Mouse (Mus musculus) limb, embryonic 13.5 days (tissue): ENCODE measurements around the gene Jkamp. TPM values are rescaled to one million over a fixed set of nuclear protein-coding genes. Genes with fewer than 3 reads are reported as not detected.

ENCODE experiments used
- ATAC-seq: fragments of 200-750 bp; cut with Nextera tagmentation; 2 replicates; pipeline ENCODE4 v1.8.0; 2017; ENCODE audit warnings: low read depth, moderate number of reproducible peaks, moderate TSS enrichment; ENCODE audit not compliant: low FRiP score
- H3K27ac ChIP-seq: fragments of 300-500 bp; sonication (generic); 2 replicates; pipeline ENCODE4 v1.5.1; 2015; ENCODE audit warnings: inconsistent platforms, mild to moderate bottlenecking, moderate library complexity
- H3K27me3 ChIP-seq: fragments of 300-500 bp; sonication (generic); 2 replicates; pipeline ENCODE4 v1.6.1; 2015; ENCODE audit warnings: mild to moderate bottlenecking, inconsistent platforms
- H3K36me3 ChIP-seq: fragments of 300-500 bp; sonication (generic); 2 replicates; pipeline ENCODE4 v1.6.1; 2015; ENCODE audit warnings: inconsistent platforms, mild to moderate bottlenecking, moderate library complexity
- H3K4me1 ChIP-seq: fragments of 300-500 bp; sonication (generic); 2 replicates; pipeline ENCODE4 v1.6.1; 2015; ENCODE audit warnings: inconsistent platforms
- H3K4me2 ChIP-seq: fragments of 300-500 bp; sonication (generic); replicated peaks from 2 replicates; pipeline ENCODE4 v1.6.1; 2015; ENCODE audit warnings: inconsistent platforms, mild to moderate bottlenecking, moderate library complexity
- H3K4me3 ChIP-seq: fragments of 300-500 bp; sonication (generic); 2 replicates; pipeline ENCODE4 v1.5.1; 2015; ENCODE audit warnings: moderate library complexity, mild to moderate bottlenecking, inconsistent platforms
- H3K9ac ChIP-seq: fragments of 300-500 bp; sonication (generic); 2 replicates; pipeline ENCODE4 v1.6.1; 2015; ENCODE audit warnings: mild to moderate bottlenecking, inconsistent platforms
- H3K9me3 ChIP-seq: fragments of 300-500 bp; sonication (generic); 2 replicates; pipeline ENCODE4 v1.6.1; 2016; ENCODE audit warnings: inconsistent platforms
- WGBS: fragments of 180-500 bp; shearing (Covaris S2); methylation state at CpG from one replicate; pipeline ENCODE4 v1.1.7; 2015; 5-methylcytosine and 5-hydroxymethylcytosine counted together
- polyA plus RNA-seq: library from polyadenylated mRNA; unstranded; fragments of >200 nt; fragmentation: Nextera tagmentation; extraction: Ambion mirVana; gene quantifications from 2 replicates; pipeline ENCODE4 v1.2.1, GENCODE M21; 2015

Jkamp gene
- polyA plus RNA-seq, 1 experiment from 2014 or later, result 78.2 TPM

GRCm38 (mm10) chr12:72057780-72058179 lies 27.6 kb upstream of the Jkamp start:
- Histone ChIP-seq H3K27me3 (0 out of 2 replicates have a peak, but pooled peaks cover 5% of the 10 kb centered on the region), H3K9ac (no peak overlapping the region), H3K4me2 (no peak overlapping the region), H3K27ac (no peak overlapping the region), H3K4me1 (no peaks in the 10 kb centered on the region), H3K36me3 (no peaks in the 10 kb centered on the region), H3K9me3 (no peaks in the 10 kb centered on the region), H3K4me3 (no peak overlapping the region)
- no peak for ATAC-seq
- WGBS, result 81% methylated on average over 1 of the region's 1 CpGs

- Histone ChIP-seq H3K4me2 (peak overlapping the region; percentile 99), H3K4me3 (peak overlapping the region; percentile 73), H3K9ac (peak overlapping the region; percentile 74), H3K27ac (no peak overlapping the region), H3K9me3 (0 out of 2 replicates have a peak, but pooled peaks cover 2% of the 10 kb centered on the region), H3K4me1 (peaks cover 9% of the 10 kb centered on the region), H3K27me3 (peaks cover 44% of the 10 kb centered on the region), H3K36me3 (peaks cover 9% of the 10 kb centered on the region)
- peak; percentile 33; the same call in 1 of the 2 replicates for ATAC-seq
- 5% methylated on average over 40 of the region's 40 CpGs for WGBS
Measured at GRCm38 (mm10) chr12:72069626-72070326, 15.6 kb upstream of the Jkamp start.

- Histone ChIP-seq H3K4me2 (peak within 1 kb of the TSS; percentile 99), H3K4me3 (peak within 1 kb of the TSS; percentile 73), H3K9ac (peak within 1 kb of the TSS; percentile 74), H3K9me3 (0 out of 2 replicates have a peak, but pooled peaks cover 2% of the 10 kb centered on the region), H3K27me3 (peaks cover 44% of the 10 kb centered on the region), H3K36me3 (peaks cover 16% of the 10 kb centered on the region), H3K27ac (no peak within 1 kb of the TSS), H3K4me1 (peaks cover 9% of the 10 kb centered on the region)
- under 1% methylated on average over 94 of the region's 94 CpGs for WGBS
- peak; percentile 87 for ATAC-seq
Measured at GRCm38 (mm10) chr12:72070327-72071269, 14.8 kb upstream of the Jkamp start, which contains the start of gene Gpr135. TSS of gene Gpr135 (minus strand) at chr12:72071125.

GRCm38 (mm10) chr12:72078248-72078647 lies 7.1 kb upstream of the Jkamp start:
- Histone ChIP-seq H3K4me2 (no peak overlapping the region), H3K9ac (no peak overlapping the region), H3K36me3 (peaks cover 14% of the 10 kb centered on the region), H3K4me1 (peaks cover 7% of the 10 kb centered on the region), H3K27ac (no peak overlapping the region), H3K9me3 (0 out of 2 replicates have a peak, but pooled peaks cover 2% of the 10 kb centered on the region), H3K4me3 (no peak overlapping the region), H3K27me3 (no peaks in the 10 kb centered on the region)
- ATAC-seq, result no peak
- 88% methylated on average over 3 of the region's 3 CpGs for WGBS

- Histone ChIP-seq H3K27ac (no peak overlapping the region), H3K4me1 (peaks cover 21% of the 10 kb centered on the region), H3K4me2 (peak overlapping the region; percentile 51), H3K27me3 (no peaks in the 10 kb centered on the region), H3K9me3 (no peaks in the 10 kb centered on the region), H3K9ac (no peak overlapping the region), H3K4me3 (no peak overlapping the region), H3K36me3 (no peaks in the 10 kb centered on the region)
- ATAC-seq, result no peak
- WGBS, result 77% methylated on average over 3 of the region's 3 CpGs
Measured at GRCm38 (mm10) chr12:72081961-72082360, 3.4 kb upstream of the Jkamp start.

GRCm38 (mm10) chr12:72082370-72082769 lies 3.0 kb upstream of the Jkamp start:
- peak overlapping the region; percentile 51 for H3K4me2 ChIP-seq
- no peaks in the 10 kb centered on the region for H3K36me3 ChIP-seq
- H3K27me3 ChIP-seq, result no peaks in the 10 kb centered on the region
- no peak overlapping the region for H3K27ac ChIP-seq
- no peak overlapping the region for H3K9ac ChIP-seq
- H3K9me3 ChIP-seq, result no peaks in the 10 kb centered on the region
- 23% methylated on average over 18 of the region's 18 CpGs for WGBS
- ATAC-seq, result no peak
- H3K4me3 ChIP-seq, result peak overlapping the region; percentile 14; the same call in 1 of the 2 replicates
- peaks cover 25% of the 10 kb centered on the region for H3K4me1 ChIP-seq

- Histone ChIP-seq H3K36me3 (no peaks in the 10 kb centered on the region), H3K4me3 (no peak overlapping the region), H3K4me2 (no peak overlapping the region), H3K27ac (no peak overlapping the region), H3K9me3 (no peaks in the 10 kb centered on the region), H3K4me1 (peaks cover 32% of the 10 kb centered on the region), H3K9ac (no peak overlapping the region), H3K27me3 (no peaks in the 10 kb centered on the region)
- ATAC-seq, result no peak
- 82% methylated on average over 9 of the region's 9 CpGs for WGBS
Measured at GRCm38 (mm10) chr12:72083265-72083664, 2.1 kb upstream of the Jkamp start.

GRCm38 (mm10) chr12:72084261-72085023 lies 947 bp upstream of the Jkamp start:
- H3K27ac ChIP-seq, result peak overlapping the region; percentile 79
- H3K9me3 ChIP-seq, result no peaks in the 10 kb centered on the region
- H3K36me3 ChIP-seq, result no peaks in the 10 kb centered on the region
- WGBS, result 4% methylated on average over 46 of the region's 46 CpGs
- H3K4me1 ChIP-seq, result peaks cover 32% of the 10 kb centered on the region
- no peaks in the 10 kb centered on the region for H3K27me3 ChIP-seq
- peak overlapping the region; percentile 81 for H3K9ac ChIP-seq
- ATAC-seq, result no peak
- H3K4me3 ChIP-seq, result peak overlapping the region; percentile 74
- H3K4me2 ChIP-seq, result peak overlapping the region; percentile 88

GRCm38 (mm10) chr12:72085024-72085328 lies 413 bp upstream of the Jkamp start:
- Histone ChIP-seq H3K4me2 (peak overlapping the region; percentile 88), H3K4me3 (peak overlapping the region; percentile 74), H3K9me3 (no peaks in the 10 kb centered on the region), H3K9ac (peak overlapping the region; percentile 81), H3K36me3 (peaks cover 2% of the 10 kb centered on the region; the same call in 1 of the 2 replicates), H3K4me1 (peaks cover 32% of the 10 kb centered on the region), H3K27me3 (no peaks in the 10 kb centered on the region), H3K27ac (peak overlapping the region; percentile 79)
- WGBS, result 0% methylated on average over 31 of the region's 31 CpGs
- ATAC-seq, result no peak; the same call in 1 of the 2 replicates

- Histone ChIP-seq H3K27me3 (no peaks in the 10 kb centered on the region), H3K4me2 (peak overlapping the region; percentile 74), H3K9ac (peak overlapping the region; percentile 84), H3K36me3 (peaks cover 9% of the 10 kb centered on the region), H3K9me3 (no peaks in the 10 kb centered on the region), H3K4me1 (peaks cover 32% of the 10 kb centered on the region), H3K4me3 (peak overlapping the region; percentile 74), H3K27ac (peak overlapping the region; percentile 94)
- no peak for ATAC-seq
- WGBS, result 2% methylated on average over 18 of the region's 18 CpGs
Measured at GRCm38 (mm10) chr12:72086166-72086825, 907 bp downstream of the Jkamp start.

- peaks cover 43% of the 10 kb centered on the region for H3K36me3 ChIP-seq
Measured at GRCm38 (mm10) chr12:72089802-72090201, 4.4 kb downstream of the Jkamp start.

More at GRCm38 (mm10) chr12:72089802-72090201, 4.4 kb downstream of the Jkamp start:
- Histone ChIP-seq H3K9me3 (no peaks in the 10 kb centered on the region), H3K27ac (no peak overlapping the region), H3K4me2 (no peak overlapping the region), H3K27me3 (no peaks in the 10 kb centered on the region), H3K4me3 (no peak overlapping the region), H3K9ac (no peak overlapping the region), H3K4me1 (peaks cover 16% of the 10 kb centered on the region)
- no peak for ATAC-seq
- 89% methylated on average over 4 of the region's 4 CpGs for WGBS
